Mouse (Mus musculus) liver, embryonic 13.5 days (tissue): ENCODE data around the gene Cdc42bpg. TPM values are rescaled to one million over a fixed set of nuclear protein-coding genes. Genes with fewer than 3 reads are reported as not detected.

Source experiments
- ATAC-seq: fragments of 200-750 bp; cut with Nextera tagmentation; 2 replicates; pipeline ENCODE4 v1.8.0; 2017; ENCODE audit warnings: low read depth, mild to moderate bottlenecking, moderate number of reproducible peaks, moderate library complexity
- DNase-seq: peaks from one replicate; pipeline ENCODE4 v3.0.0; 2022
- H3K27ac ChIP-seq: fragments of 300-500 bp; sonication (generic); 2 replicates; pipeline ENCODE4 v1.5.1; 2015; ENCODE audit warnings: moderate library complexity, mild to moderate bottlenecking, inconsistent platforms
- H3K27me3 ChIP-seq: fragments of 300-500 bp; sonication (generic); 2 replicates; pipeline ENCODE4 v1.6.1; 2015; ENCODE audit warnings: mild to moderate bottlenecking, inconsistent platforms
- H3K36me3 ChIP-seq: fragments of 300-500 bp; sonication (generic); 2 replicates; pipeline ENCODE4 v1.6.1; 2015; ENCODE audit warnings: mild to moderate bottlenecking, inconsistent platforms
- H3K4me1 ChIP-seq: fragments of 300-500 bp; sonication (generic); replicated peaks from 2 replicates; pipeline ENCODE4 v1.6.1; 2015; ENCODE audit warnings: inconsistent platforms
- H3K4me2 ChIP-seq: fragments of 300-500 bp; sonication (generic); 2 replicates; pipeline ENCODE4 v1.6.1; 2015; ENCODE audit warnings: inconsistent platforms, mild to moderate bottlenecking, moderate library complexity
- H3K4me3 ChIP-seq: fragments of 300-500 bp; sonication (generic); replicated peaks from 2 replicates; pipeline ENCODE4 v1.5.1; 2015; ENCODE audit warnings: mild to moderate bottlenecking, inconsistent platforms
- H3K9ac ChIP-seq: fragments of 300-500 bp; sonication (generic); 2 replicates; pipeline ENCODE4 v1.6.1; 2015; ENCODE audit warnings: mild to moderate bottlenecking, inconsistent platforms
- H3K9me3 ChIP-seq: fragments of 300-500 bp; sonication (generic); replicated peaks from 2 replicates; pipeline ENCODE4 v1.6.1; 2016; ENCODE audit warnings: inconsistent platforms
- WGBS: fragments of 180-500 bp; shearing (Covaris S2); methylation state at CpG from one replicate; pipeline ENCODE4 v1.1.7; 2015; ENCODE audit not compliant: insufficient replicate concordance; 5-methylcytosine and 5-hydroxymethylcytosine counted together
- polyA plus RNA-seq: library from polyadenylated mRNA; unstranded; fragments of >200 nt; fragmentation: Nextera tagmentation; extraction: Ambion mirVana; gene quantifications from 2 replicates; pipeline ENCODE4 v1.2.1, GENCODE M21; 2015

The Cdc42bpg gene
- polyA plus RNA-seq, 1 experiment from 2014 or later, result 0.16 TPM

- H3K27ac ChIP-seq, result peak overlapping the region; percentile 79
- H3K27me3 ChIP-seq, result no peaks in the 10 kb centered on the region
- peak overlapping the region; percentile 98 for H3K4me2 ChIP-seq
- DNase-seq (no peak), ATAC-seq (peak; percentile 3; the same call in 1 of the 2 replicates)
- peaks cover 53% of the 10 kb centered on the region for H3K4me1 ChIP-seq
- peak overlapping the region; percentile 92 for H3K9ac ChIP-seq
- 62% methylated on average over 9 of the region's 9 CpGs for WGBS
- peaks cover 24% of the 10 kb centered on the region for H3K36me3 ChIP-seq
- no peaks in the 10 kb centered on the region for H3K9me3 ChIP-seq
- H3K4me3 ChIP-seq, result peak overlapping the region; percentile 83
Measured at GRCm38 (mm10) chr19:6333761-6334595, 27.7 kb downstream of the Cdc42bpg start.

GRCm38 (mm10) chr19:6334673-6335457, 28.6 kb downstream of the Cdc42bpg start, which contains the start of gene Men1:
Gene Men1 (plus strand): TSS chr19:6334979.
- Histone ChIP-seq H3K4me1 (peaks cover 62% of the 10 kb centered on the region), H3K9ac (peak within 1 kb of the TSS; percentile 92), H3K27me3 (no peaks in the 10 kb centered on the region), H3K4me2 (peak within 1 kb of the TSS; percentile 98), H3K27ac (peak within 1 kb of the TSS; percentile 79), H3K4me3 (peak within 1 kb of the TSS; percentile 83), H3K9me3 (no peaks in the 10 kb centered on the region), H3K36me3 (peaks cover 33% of the 10 kb centered on the region)
- DNase-seq (peak; percentile 88), ATAC-seq (peak; percentile 88)
- WGBS, result under 1% methylated on average over 43 of the region's 43 CpGs

DNA sequence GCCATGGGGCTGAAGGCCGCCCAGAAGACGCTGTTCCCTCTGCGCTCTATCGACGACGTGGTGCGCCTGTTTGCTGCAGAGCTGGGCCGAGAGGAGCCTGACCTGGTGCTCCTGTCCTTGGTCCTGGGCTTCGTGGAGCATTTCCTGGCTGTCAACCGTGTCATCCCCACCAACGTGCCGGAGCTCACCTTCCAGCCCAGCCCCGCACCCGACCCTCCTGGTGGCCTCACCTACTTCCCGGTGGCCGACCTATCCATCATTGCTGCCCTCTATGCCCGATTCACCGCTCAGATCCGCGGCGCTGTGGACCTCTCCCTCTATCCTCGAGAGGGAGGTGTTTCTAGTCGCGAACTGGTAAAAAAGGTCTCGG, 29.2 kb downstream of the Cdc42bpg start:
- H3K36me3 ChIP-seq, result peaks cover 35% of the 10 kb centered on the region
- ATAC-seq (0 out of 2 replicates have a peak, but pooled peaks have one; percentile 1), DNase-seq (no peak)
- peaks cover 68% of the 10 kb centered on the region for H3K4me1 ChIP-seq
- H3K4me2 ChIP-seq, result peak overlapping the region; percentile 98
- H3K9me3 ChIP-seq, result no peaks in the 10 kb centered on the region
- H3K27me3 ChIP-seq, result no peaks in the 10 kb centered on the region
- peak overlapping the region; percentile 79 for H3K27ac ChIP-seq
- WGBS, result under 1% methylated on average over 25 of the region's 25 CpGs
- H3K4me3 ChIP-seq, result peak overlapping the region; percentile 83
- H3K9ac ChIP-seq, result peak overlapping the region; percentile 92

DNA sequence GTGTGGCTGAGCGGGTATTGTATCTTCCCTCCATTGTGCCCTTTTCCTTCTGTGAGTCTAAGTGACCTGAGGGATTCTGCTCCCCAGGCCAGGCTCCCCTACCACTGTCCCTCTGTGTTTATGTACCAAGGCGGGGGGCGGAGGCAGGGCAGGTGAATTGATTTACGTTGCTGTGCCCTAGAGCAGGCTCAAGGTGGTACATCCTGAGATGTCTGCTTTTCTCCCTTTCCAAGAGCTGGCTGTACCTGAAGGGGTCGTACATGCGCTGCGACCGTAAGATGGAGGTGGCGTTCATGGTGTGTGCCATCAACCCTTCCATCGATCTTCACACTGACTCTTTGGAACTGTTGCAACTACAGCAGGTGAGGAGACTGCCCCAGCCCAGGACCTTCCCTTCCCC, 30.7 kb downstream of the Cdc42bpg start:
- 87% methylated on average over 10 of the region's 10 CpGs for WGBS
- H3K9ac ChIP-seq, result 0 out of 2 replicates have a peak overlapping the region, but pooled peaks have one; percentile 92
- H3K4me1 ChIP-seq, result peaks cover 69% of the 10 kb centered on the region
- 0 out of 2 replicates have a peak overlapping the region, but pooled peaks have one; percentile 83 for H3K4me3 ChIP-seq
- H3K4me2 ChIP-seq, result peak overlapping the region; percentile 98
- H3K27me3 ChIP-seq, result no peaks in the 10 kb centered on the region
- DNase-seq (no peak), ATAC-seq (no peak)
- H3K9me3 ChIP-seq, result no peaks in the 10 kb centered on the region
- H3K36me3 ChIP-seq, result peaks cover 35% of the 10 kb centered on the region
- 0 out of 2 replicates have a peak overlapping the region, but pooled peaks have one; percentile 0 for H3K27ac ChIP-seq

- DNase-seq (no peak), ATAC-seq (no peak)
- Histone ChIP-seq H3K9me3 (no peaks in the 10 kb centered on the region), H3K4me2 (no peak overlapping the region), H3K4me3 (no peak overlapping the region), H3K9ac (no peak overlapping the region), H3K4me1 (peaks cover 79% of the 10 kb centered on the region), H3K36me3 (peaks cover 41% of the 10 kb centered on the region), H3K27ac (no peak overlapping the region), H3K27me3 (no peaks in the 10 kb centered on the region)
- whole genome bisulfite sequencing, result 89% methylated on average over 7 of the region's 7 CpGs
Measured at GRCm38 (mm10) chr19:6338171-6338570, 31.9 kb downstream of the Cdc42bpg start.

- no peak for DNase-seq
Measured at GRCm38 (mm10) chr19:6338716-6339115, 32.5 kb downstream of the Cdc42bpg start.

GRCm38 (mm10) chr19:6339191-6339590, 32.9 kb downstream of the Cdc42bpg start:
- ATAC-seq (no peak), DNase-seq (no peak)
- Histone ChIP-seq H3K27me3 (no peaks in the 10 kb centered on the region), H3K4me3 (no peak overlapping the region), H3K4me2 (0 out of 2 replicates have a peak overlapping the region, but pooled peaks have one; percentile 100), H3K9ac (0 out of 2 replicates have a peak overlapping the region, but pooled peaks have one; percentile 28), H3K4me1 (peaks cover 81% of the 10 kb centered on the region), H3K9me3 (no peaks in the 10 kb centered on the region), H3K27ac (no peak overlapping the region), H3K36me3 (peaks cover 46% of the 10 kb centered on the region)
- WGBS, result 87% methylated on average over 6 of the region's 6 CpGs

More at GRCm38 (mm10) chr19:6338716-6339115, 32.5 kb downstream of the Cdc42bpg start:
- no peaks in the 10 kb centered on the region for H3K9me3 ChIP-seq
- no peak overlapping the region for H3K4me2 ChIP-seq
- no peak overlapping the region for H3K9ac ChIP-seq
- ATAC-seq, result no peak
- no peak overlapping the region for H3K27ac ChIP-seq
- H3K27me3 ChIP-seq, result no peaks in the 10 kb centered on the region
- H3K4me1 ChIP-seq, result peaks cover 81% of the 10 kb centered on the region
- peaks cover 42% of the 10 kb centered on the region for H3K36me3 ChIP-seq
- 90% methylated on average over 11 of the region's 11 CpGs for WGBS
- H3K4me3 ChIP-seq, result no peak overlapping the region

- ATAC-seq, result peak; percentile 4; the same call in 1 of the 2 replicates
- Histone ChIP-seq H3K36me3 (peaks cover 53% of the 10 kb centered on the region), H3K9ac (peak overlapping the region; percentile 59), H3K4me2 (peak overlapping the region; percentile 100), H3K27me3 (no peaks in the 10 kb centered on the region), H3K4me3 (peak overlapping the region; percentile 81), H3K4me1 (peaks cover 76% of the 10 kb centered on the region), H3K9me3 (no peaks in the 10 kb centered on the region), H3K27ac (peak overlapping the region; percentile 83)
- 36% methylated on average over 15 of the region's 15 CpGs for WGBS
- peak; percentile 49 for DNase-seq
Measured at GRCm38 (mm10) chr19:6339890-6340504, 33.7 kb downstream of the Cdc42bpg start.

GRCm38 (mm10) chr19:6340524-6341452, 34.5 kb downstream of the Cdc42bpg start, which contains the start of gene Map4k2:
Gene Map4k2 (plus strand): TSS chr19:6341135.
- Histone ChIP-seq H3K27ac (peak within 1 kb of the TSS; percentile 83), H3K27me3 (no peaks in the 10 kb centered on the region), H3K9me3 (no peaks in the 10 kb centered on the region), H3K36me3 (peaks cover 60% of the 10 kb centered on the region), H3K4me1 (peaks cover 78% of the 10 kb centered on the region), H3K4me3 (peak within 1 kb of the TSS; percentile 81), H3K4me2 (peak within 1 kb of the TSS; percentile 100), H3K9ac (peak within 1 kb of the TSS; percentile 87)
- ATAC-seq (peak; percentile 88), DNase-seq (peak; percentile 81)
- WGBS, result 1% methylated on average over 72 of the region's 72 CpGs
